Mouse (Mus musculus) hindbrain, embryonic 14.5 days (tissue): Measurements from ENCODE around the gene Dach2. TPM values are rescaled to one million over a fixed set of nuclear protein-coding genes. Genes with fewer than 3 reads are reported as not detected.

Experiments used
- ATAC-seq: fragments of 200-750 bp; cut with Nextera tagmentation; 2 replicates; pipeline ENCODE4 v1.8.0; 2017; ENCODE audit warnings: moderate number of reproducible peaks, mild to moderate bottlenecking, moderate TSS enrichment, moderate library complexity; ENCODE audit not compliant: low FRiP score
- DNase-seq: peaks from one replicate; pipeline ENCODE4 v3.0.0-alpha.2; 2015; ENCODE audit warnings: low spot score
- H3K27ac ChIP-seq: fragments of 300-500 bp; sonication (generic); 2 replicates; pipeline ENCODE4 v1.5.1; 2014; ENCODE audit warnings: mild to moderate bottlenecking, moderate library complexity
- H3K27me3 ChIP-seq: fragments of 300-500 bp; sonication (generic); 2 replicates; pipeline ENCODE4 v1.6.1; 2014; ENCODE audit warnings: mild to moderate bottlenecking, low read length, mixed read lengths; ENCODE audit not compliant: control insufficient read depth, insufficient read depth
- H3K36me3 ChIP-seq: fragments of 300-500 bp; sonication (generic); replicated peaks from 2 replicates; pipeline ENCODE4 v1.6.1; 2014; ENCODE audit not compliant: control insufficient read depth, insufficient read depth
- H3K4me1 ChIP-seq: fragments of 300-500 bp; sonication (generic); replicated peaks from 2 replicates; pipeline ENCODE4 v1.6.1; 2014; ENCODE audit warnings: antibody characterized with exemption, low read length, mixed read lengths; ENCODE audit not compliant: control insufficient read depth, insufficient read depth
- H3K4me2 ChIP-seq: fragments of 300-500 bp; sonication (generic); replicated peaks from 2 replicates; pipeline ENCODE4 v1.6.1; 2014; ENCODE audit warnings: mild to moderate bottlenecking, moderate library complexity
- H3K4me3 ChIP-seq: fragments of 300-500 bp; sonication (generic); replicated peaks from 2 replicates; pipeline ENCODE4 v1.5.1; 2014; ENCODE audit warnings: mild to moderate bottlenecking, low read length
- H3K9ac ChIP-seq: fragments of 300-500 bp; sonication (generic); 2 replicates; pipeline ENCODE4 v1.6.1; 2014
- H3K9me3 ChIP-seq: fragments of 300-500 bp; sonication (generic); 2 replicates; pipeline ENCODE4 v1.6.1; 2016; ENCODE audit warnings: low read length; ENCODE audit not compliant: control insufficient read depth
- WGBS: fragments of 180-500 bp; shearing (Covaris S2); extraction: QIAGEN DNeasy Blood & Tissue Kit; methylation state at CpG from one replicate; pipeline ENCODE4 v1.1.7; 2014; 5-methylcytosine and 5-hydroxymethylcytosine counted together
- polyA plus RNA-seq: library from polyadenylated mRNA; unstranded; fragments of >200 nt; fragmentation: Nextera tagmentation; extraction: Ambion mirVana; gene quantifications from 2 replicates; pipeline ENCODE4 v1.2.1, GENCODE M21; 2014

The Dach2 gene
- polyA plus RNA-seq, 1 experiment from 2014 or later, result 11.9 TPM

DNA sequence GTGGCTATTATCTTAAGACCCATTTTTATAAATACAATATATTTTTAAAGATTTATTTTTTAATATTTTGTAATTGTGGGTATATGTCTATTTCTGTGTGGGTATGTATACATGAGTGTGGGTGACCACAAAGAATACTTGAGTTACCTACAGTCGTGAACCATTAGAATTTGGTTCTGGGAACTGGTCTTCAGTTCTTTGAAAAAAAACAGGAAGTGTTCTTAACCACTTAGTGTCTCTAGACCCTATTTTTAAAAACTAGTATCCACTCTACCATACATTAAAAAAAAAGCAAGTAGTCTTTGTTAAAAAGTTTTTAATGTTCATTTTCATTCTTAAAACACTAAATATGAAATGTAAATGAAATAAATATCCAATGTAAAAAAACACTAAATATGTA lies 529.5 kb downstream of the Dach2 start:
- DNase-seq, result no peak
- Histone ChIP-seq H3K27ac (no peak overlapping the region), H3K36me3 (no peaks in the 10 kb centered on the region), H3K4me1 (no peaks in the 10 kb centered on the region), H3K9ac (no peak overlapping the region), H3K4me2 (no peak overlapping the region), H3K9me3 (no peaks in the 10 kb centered on the region), H3K27me3 (no peaks in the 10 kb centered on the region), H3K4me3 (no peak overlapping the region)
- WGBS, result 81% methylated on average over 1 of the region's 1 CpGs
- ATAC-seq, result no peak

DNA sequence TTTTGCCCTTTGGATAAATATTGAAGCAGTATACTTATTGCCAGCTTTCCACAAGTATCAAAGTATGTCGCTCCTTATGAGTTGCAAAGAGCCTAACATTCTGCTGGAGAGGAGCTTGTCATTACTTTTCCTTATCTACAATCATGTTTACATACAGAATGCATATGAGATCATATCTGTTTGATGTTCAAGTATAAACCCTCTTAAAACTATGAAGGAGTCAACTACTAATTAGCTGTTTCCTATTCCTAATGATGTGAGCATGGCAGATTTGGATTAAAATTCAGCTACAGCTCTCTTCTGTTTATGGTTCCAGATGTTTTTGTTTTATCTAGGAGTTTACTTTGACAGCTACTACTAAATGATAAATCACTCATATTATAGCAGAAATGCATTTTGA lies 535.8 kb downstream of the Dach2 start:
- 93% methylated on average over 1 of the region's 1 CpGs for WGBS
- H3K4me2 ChIP-seq, result no peak overlapping the region
- H3K9ac ChIP-seq, result no peak overlapping the region
- no peaks in the 10 kb centered on the region for H3K27me3 ChIP-seq
- no peaks in the 10 kb centered on the region for H3K36me3 ChIP-seq
- ATAC-seq (no peak), DNase-seq (no peak)
- H3K9me3 ChIP-seq, result no peaks in the 10 kb centered on the region
- no peak overlapping the region for H3K4me3 ChIP-seq
- H3K4me1 ChIP-seq, result no peaks in the 10 kb centered on the region
- no peak overlapping the region for H3K27ac ChIP-seq

DNA sequence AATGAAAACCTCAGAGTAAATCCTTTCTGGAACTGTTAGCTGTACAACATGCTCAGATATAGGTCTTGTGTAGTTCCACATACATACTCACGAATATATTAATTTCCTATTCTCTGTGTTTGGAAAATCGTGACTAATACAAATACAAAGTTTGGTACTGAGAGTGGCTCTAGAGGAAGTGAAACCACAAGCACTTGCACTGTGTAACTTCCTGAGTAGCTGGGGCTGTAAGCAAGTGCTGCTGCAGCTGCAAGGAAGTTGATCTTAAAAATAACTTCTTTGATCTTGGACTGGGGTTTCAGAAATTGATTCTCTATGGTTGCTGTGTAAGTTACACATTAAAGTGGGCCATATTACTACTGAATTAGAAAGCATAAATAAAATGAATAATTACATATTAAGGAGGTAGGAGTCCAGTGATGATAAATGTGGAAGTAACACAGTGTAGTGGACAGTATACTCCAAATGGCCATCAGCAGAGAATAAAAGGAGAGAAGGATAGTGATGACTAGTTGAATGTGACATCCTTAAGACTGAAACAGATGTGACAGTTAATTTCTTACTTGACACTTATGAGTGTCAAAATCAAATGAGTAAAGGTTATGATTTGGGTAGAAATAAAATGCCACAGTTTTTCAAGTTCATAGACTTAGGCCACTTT lies 570.7 kb downstream of the Dach2 start:
- Histone ChIP-seq H3K27ac (no peak overlapping the region), H3K4me2 (no peak overlapping the region), H3K36me3 (no peaks in the 10 kb centered on the region), H3K4me3 (no peak overlapping the region), H3K9me3 (no peaks in the 10 kb centered on the region), H3K9ac (no peak overlapping the region), H3K27me3 (no peaks in the 10 kb centered on the region), H3K4me1 (no peaks in the 10 kb centered on the region)
- WGBS, result 77% methylated on average over 2 of the region's 2 CpGs
- no peak for DNase-seq
- ATAC-seq, result no peak

Other genes starting within 250 kb of the Dach2 start
- 19.2 and 21.0 TPM in 2 replicates for gene Chm, start 112.0 kb upstream of the Dach2 start, polyA plus RNA-seq